Mouse (Mus musculus) mesoderm, embryonic 11.5 days (tissue): ENCODE results near the gene Olfr1183.
"Not testable (repeated sequence)": the region's sequence is repeated elsewhere in the genome, so short reads cannot be mapped to it uniquely, and the experiment has no call there.

Experiments used
- DNase-seq: peaks from one replicate; pipeline ENCODE4 v3.0.0-alpha.2; 2012; ENCODE audit warnings: low read depth, low spot score

Gene Olfr1183

GRCm38 (mm10) chr2:88454567-88454966 lies at the start of gene Olfr1183:
Gene Olfr1183 (plus strand): TSS chr2:88454867.
- DNase-seq = not testable (repeated sequence)

GRCm38 (mm10) chr2:88406353-88406752 lies 48.3 kb upstream of the Olfr1183 start, which contains the start of gene Olfr1179:
Gene Olfr1179 (minus strand): TSS chr2:88406453.
- no peak for DNase-seq

GRCm38 (mm10) chr2:88419051-88419450 lies 35.6 kb upstream of the Olfr1183 start, which contains the start of gene Olfr1180:
Gene Olfr1180 (minus strand): TSS chr2:88419151.
- no peak for DNase-seq

- DNase-seq = no peak
These were observed 28.6 kb upstream of the Olfr1183 start, which contains the start of gene Olfr1181 for GRCm38 (mm10) chr2:88426071-88426470. Gene Olfr1181 (minus strand): TSS chr2:88426171.

- no peak for DNase-seq
These were observed 5.6 kb upstream of the Olfr1183 start, which contains the start of gene Gm13757 for GRCm38 (mm10) chr2:88449031-88449430. Gene Gm13757 (minus strand): TSS chr2:88449131.

GRCm38 (mm10) chr2:88483298-88483697 lies 28.6 kb downstream of the Olfr1183 start, which contains the start of gene Olfr1184:
Gene Olfr1184 (plus strand): TSS chr2:88483598.
- no peak for DNase-seq

GRCm38 (mm10) chr2:88493020-88493419 lies 38.4 kb downstream of the Olfr1183 start, which contains the start of gene Olfr1185-ps1:
Gene Olfr1185-ps1 (plus strand): TSS chr2:88493320.
- DNase-seq = no peak

GRCm38 (mm10) chr2:88518251-88518650 lies 63.6 kb downstream of the Olfr1183 start, which contains the start of gene Olfr1186:
Gene Olfr1186 (plus strand): TSS chr2:88518551.
- DNase-seq = no peak
